Mouse (Mus musculus): ENCODE data around the gene Psmd7. TPM values are rescaled to one million over a fixed set of nuclear protein-coding genes. Genes with fewer than 3 reads are reported as not detected.
"Not testable (repeated sequence)": the region's sequence is repeated elsewhere in the genome, so short reads cannot be mapped to it uniquely, and the experiment has no call there.

The Psmd7 gene
- total RNA-seq (2021) (100 to 1,000 TPM in 1 of 2 experiments, 10 to 100 TPM in 1; 91.2 to 101 TPM), polyA plus RNA-seq (2012; rRNA removed) (55.3 and 80.8 TPM in 2 replicates)
- long read RNA-seq, transcript Psmd7-201 (7 exons, 1,581 nt) = major isoform, 166 of 173 reads
- long read RNA-seq, partial matches to known transcripts = 0 of 173 reads
- long read RNA-seq, other reads (novel, unspliced or antisense) = 6 of 173 reads

GRCm38 (mm10) chr8:107587995-107588780, at the start of gene Psmd7:
Psmd7 (minus strand) TSS chr8:107588464.
- H3K27ac ChIP-seq = peak within 1 kb of the TSS; percentile 86
- H3K4me1 ChIP-seq (ENCODE audit: control insufficient read depth, insufficient read depth, low read length) = peaks cover 2% of the 10 kb centered on the region; the same call in 1 of the 2 replicates
- WGBS = 2% methylated on average over 65 of the region's 65 CpGs
- peaks cover 7% of the 10 kb centered on the region; the same call in 1 of the 2 replicates for H3K36me3 ChIP-seq (ENCODE audit: control insufficient read depth, insufficient read depth, low read length)
- H3K9ac ChIP-seq (ENCODE audit: low read depth, low read length) = peak within 1 kb of the TSS; percentile 99
- H3K79me2 ChIP-seq (replicated peaks; ENCODE audit: control insufficient read depth, insufficient read depth, low read length) = peaks cover 2% of the 10 kb centered on the region
- TF ChIP-seq CTCF (IDR thresholded peaks at IDR 0.05) = peak; percentile 68
- peak; percentile 54; the same call in 1 of the 2 replicates for TF ChIP-seq EP300 (IDR thresholded peaks at IDR 0.05; ENCODE audit: insufficient read depth, low read depth, low read length)
- TF ChIP-seq POLR2A (IDR thresholded peaks at IDR 0.05; ENCODE audit: insufficient read depth, low read depth, low read length) = peak; percentile 86
- intact Hi-C loops (cut with DNase I) = loop anchor here (10.0 kb wide), 1 partner anchor 1977 kb away; the partner anchor contains the start of genes Dhx38 and Txnl4b
- no peaks in the 10 kb centered on the region for H3K27me3 ChIP-seq (ENCODE audit: control insufficient read depth, insufficient read depth, low read length)
- DNase-seq = peak; percentile 95 to 98
- H3K4me3 ChIP-seq = peak within 1 kb of the TSS; percentile 88

GRCm38 (mm10) chr8:107633734-107634133, 45.5 kb upstream of the Psmd7 start:
- intact Hi-C loops (cut with DNase I) = no loop called here
- no peak for TF ChIP-seq POLR2A (IDR thresholded peaks at IDR 0.05; ENCODE audit: insufficient read depth, low read depth, low read length)
- no peak for TF ChIP-seq EP300 (IDR thresholded peaks at IDR 0.05; ENCODE audit: insufficient read depth, low read depth, low read length)
- no peak for TF ChIP-seq CTCF (IDR thresholded peaks at IDR 0.05)
- 95% methylated on average over 2 of the region's 2 CpGs for WGBS
- no peak overlapping the region for H3K27ac ChIP-seq
- no peak overlapping the region for H3K9ac ChIP-seq (ENCODE audit: low read depth, low read length)
- no peaks in the 10 kb centered on the region for H3K79me2 ChIP-seq (replicated peaks; ENCODE audit: control insufficient read depth, insufficient read depth, low read length)
- no peaks in the 10 kb centered on the region for H3K4me1 ChIP-seq (ENCODE audit: control insufficient read depth, insufficient read depth, low read length)
- H3K4me3 ChIP-seq = no peak overlapping the region
- no peaks in the 10 kb centered on the region for H3K27me3 ChIP-seq (ENCODE audit: control insufficient read depth, insufficient read depth, low read length)
- DNase-seq = no peak
- H3K36me3 ChIP-seq (ENCODE audit: control insufficient read depth, insufficient read depth, low read length) = no peaks in the 10 kb centered on the region

GRCm38 (mm10) chr8:107629701-107630100, 41.4 kb upstream of the Psmd7 start:
- DNase-seq = no peak
- no peaks in the 10 kb centered on the region for H3K79me2 ChIP-seq (replicated peaks; ENCODE audit: control insufficient read depth, insufficient read depth, low read length)
- H3K9ac ChIP-seq (ENCODE audit: low read depth, low read length) = no peak overlapping the region
- intact Hi-C loops (cut with DNase I) = no loop called here
- TF ChIP-seq CTCF (IDR thresholded peaks at IDR 0.05) = no peak
- TF ChIP-seq POLR2A (IDR thresholded peaks at IDR 0.05; ENCODE audit: insufficient read depth, low read depth, low read length) = no peak
- TF ChIP-seq EP300 (IDR thresholded peaks at IDR 0.05; ENCODE audit: insufficient read depth, low read depth, low read length) = no peak
- no peaks in the 10 kb centered on the region for H3K4me1 ChIP-seq (ENCODE audit: control insufficient read depth, insufficient read depth, low read length)
- no peaks in the 10 kb centered on the region for H3K36me3 ChIP-seq (ENCODE audit: control insufficient read depth, insufficient read depth, low read length)
- H3K4me3 ChIP-seq = no peak overlapping the region
- no peak overlapping the region for H3K27ac ChIP-seq
- 84% methylated on average over 11 of the region's 11 CpGs for WGBS
- H3K27me3 ChIP-seq (ENCODE audit: control insufficient read depth, insufficient read depth, low read length) = no peaks in the 10 kb centered on the region

- Histone ChIP-seq H3K27me3 (ENCODE audit: control insufficient read depth, insufficient read depth, low read length) (no peaks in the 10 kb centered on the region), H3K4me1 (ENCODE audit: control insufficient read depth, insufficient read depth, low read length) (no peaks in the 10 kb centered on the region), H3K36me3 (ENCODE audit: control insufficient read depth, insufficient read depth, low read length) (no peaks in the 10 kb centered on the region), H3K79me2 (replicated peaks; ENCODE audit: control insufficient read depth, insufficient read depth, low read length) (no peaks in the 10 kb centered on the region), H3K9ac (ENCODE audit: low read depth, low read length) (no peak overlapping the region), H3K4me3 (no peak overlapping the region), H3K27ac (no peak overlapping the region)
- 54% methylated on average over 8 of the region's 8 CpGs for WGBS
- DNase-seq = no peak
- intact Hi-C loops (cut with DNase I) = no loop called here
- TF ChIP-seq CTCF (IDR thresholded peaks at IDR 0.05) (no peak), POLR2A (IDR thresholded peaks at IDR 0.05; ENCODE audit: insufficient read depth, low read depth, low read length) (no peak), EP300 (IDR thresholded peaks at IDR 0.05; ENCODE audit: insufficient read depth, low read depth, low read length) (no peak)
Measured at GRCm38 (mm10) chr8:107628501-107629149, 40.4 kb upstream of the Psmd7 start.

- H3K36me3 ChIP-seq (ENCODE audit: control insufficient read depth, insufficient read depth, low read length) = no peaks in the 10 kb centered on the region
- no peak overlapping the region for H3K27ac ChIP-seq
- intact Hi-C loops (cut with DNase I) = no loop called here
- H3K9ac ChIP-seq (ENCODE audit: low read depth, low read length) = no peak overlapping the region
- H3K4me1 ChIP-seq (ENCODE audit: control insufficient read depth, insufficient read depth, low read length) = no peaks in the 10 kb centered on the region
- WGBS = 83% methylated on average over 9 of the region's 9 CpGs
- DNase-seq = no peak
- no peak overlapping the region for H3K4me3 ChIP-seq
- TF ChIP-seq CTCF (IDR thresholded peaks at IDR 0.05) = no peak
- no peak for TF ChIP-seq POLR2A (IDR thresholded peaks at IDR 0.05; ENCODE audit: insufficient read depth, low read depth, low read length)
- TF ChIP-seq EP300 (IDR thresholded peaks at IDR 0.05; ENCODE audit: insufficient read depth, low read depth, low read length) = no peak
- no peaks in the 10 kb centered on the region for H3K27me3 ChIP-seq (ENCODE audit: control insufficient read depth, insufficient read depth, low read length)
- H3K79me2 ChIP-seq (replicated peaks; ENCODE audit: control insufficient read depth, insufficient read depth, low read length) = no peaks in the 10 kb centered on the region
Measured at GRCm38 (mm10) chr8:107627881-107628280, 39.6 kb upstream of the Psmd7 start.

- H3K4me1 ChIP-seq (ENCODE audit: control insufficient read depth, insufficient read depth, low read length); H3K4me3 ChIP-seq; H3K79me2 ChIP-seq (replicated peaks; ENCODE audit: control insufficient read depth, insufficient read depth, low read length); H3K27me3 ChIP-seq (ENCODE audit: control insufficient read depth, insufficient read depth, low read length); H3K9ac ChIP-seq (ENCODE audit: low read depth, low read length); H3K27ac ChIP-seq; DNase-seq; H3K36me3 ChIP-seq (ENCODE audit: control insufficient read depth, insufficient read depth, low read length); intact Hi-C loops (cut with DNase I): not testable (repeated sequence)
Measured at GRCm38 (mm10) chr8:107624301-107624700, 36.0 kb upstream of the Psmd7 start.

All from heart, adult 2 months (tissue).